ENCODE assay signal across 9 mouse cellular contexts in genomic region chr2:79498990-79499755, GRCm38 (mm10). TPM values are rescaled to one million over a fixed set of nuclear protein-coding genes. Genes with fewer than 3 reads are reported as not detected.
DNase-seq lines count a peak whose midpoint lies in the region; ATAC-seq and TF ChIP-seq lines count a peak whose summit lies in the region.
"Had no signal": no experiment of that assay in that cellular context is flagged by ENCODE, and none has a peak within 500 bp of the region (broad histone marks: within the 10 kb centered on the region; RNA-seq: fewer than 3 reads in every experiment).

No protein-coding gene starts in this region.

- H3K4me2 ChIP-seq in CH12.LX (ENCODE audit: insufficient read depth, low read depth, poor library complexity, severe bottlenecking) = peak overlapping the region; percentile 14; the same call in 1 of the 2 replicates
- H3K4me2 ChIP-seq in embryonic facial prominence, embryonic 14.5 days (ENCODE audit: low read depth, low read length) = no peak overlapping the region
- H3K4me2 ChIP-seq in neural tube, embryonic 15.5 days = no peak overlapping the region

- peak; percentile 82 for ATAC-seq in embryonic facial prominence, embryonic 14.5 days (ENCODE audit: low read depth)
- peak; percentile 90 for ATAC-seq in neural tube, embryonic 15.5 days (ENCODE audit: low FRiP score)

- peak; percentile 100 for TF ChIP-seq RAD21 in CH12.LX (IDR thresholded peaks at IDR 0.05; ENCODE audit: low read depth, low read length)

- no peaks in the 10 kb centered on the region for H3K9me3 ChIP-seq in CH12.LX (replicated peaks; ENCODE audit: low read length)
- no peaks in the 10 kb centered on the region for H3K9me3 ChIP-seq in embryonic facial prominence, embryonic 14.5 days (ENCODE audit: control insufficient read depth, low read length)
- no peaks in the 10 kb centered on the region for H3K9me3 ChIP-seq in neural tube, embryonic 15.5 days (replicated peaks)

- intact Hi-C loops in heart, postnatal 10 days (cut with DNase I) = loop anchor here (1.0 to 10.0 kb wide), 4 partner anchors 127 to 1450 kb away; no protein-coding TSS in a partner anchor

- H3K4me1 ChIP-seq in CH12.LX (ENCODE audit: control insufficient read depth in 1 of 2, insufficient read depth in 2 of 2) = peaks cover 3 to 13% of the 10 kb centered on the region in 2 experiments; a peak in 3 of 4 replicates
- H3K4me1 ChIP-seq in embryonic facial prominence, embryonic 14.5 days (ENCODE audit: control insufficient read depth, insufficient read depth, low read length) = no peaks in the 10 kb centered on the region
- H3K4me1 ChIP-seq in neural tube, embryonic 15.5 days = no peaks in the 10 kb centered on the region

- no peaks in the 10 kb centered on the region for H3K27me3 ChIP-seq in CH12.LX (replicated peaks)
- H3K27me3 ChIP-seq in embryonic facial prominence, embryonic 14.5 days (replicated peaks; ENCODE audit: control insufficient read depth, insufficient read depth, low read length) = no peaks in the 10 kb centered on the region
- no peaks in the 10 kb centered on the region for H3K27me3 ChIP-seq in neural tube, embryonic 15.5 days (replicated peaks)

- H3K9ac ChIP-seq in CH12.LX (ENCODE audit: insufficient read depth, low read depth) = no peak overlapping the region
- H3K9ac ChIP-seq in embryonic facial prominence, embryonic 14.5 days (ENCODE audit: low read depth, low read length) = no peak overlapping the region
- H3K9ac ChIP-seq in neural tube, embryonic 15.5 days (replicated peaks) = no peak overlapping the region

- in situ Hi-C loops in CH12.LX (cut with MboI; ENCODE audit: low pct_ligation_motif_present, low pct_unique_long_range_greater_than_20kb, low sequenced_read_pairs) = loop anchor here (5.0 kb wide), 2 partner anchors 127 to 542 kb away; no protein-coding TSS in a partner anchor

- no peak for TF ChIP-seq POLR2A in CH12.LX (IDR thresholded peaks at IDR 0.05; ENCODE audit: low read depth, low read length)

- peak; percentile 24 to 97; a peak in 2 of 4 replicates for TF ChIP-seq CTCF in CH12.LX (conservative IDR thresholded peaks at IDR 0.05 in 1 of 2, IDR thresholded peaks at IDR 0.05 in 1 of 2; ENCODE audit: low read depth in 2 of 2, low read length in 2 of 2)

- no peaks in the 10 kb centered on the region for H3K79me2 ChIP-seq in CH12.LX (replicated peaks; ENCODE audit: control insufficient read depth, extremely low read depth, insufficient read depth, poor library complexity, severe bottlenecking)

- 22% methylated on average over 10 of the region's 10 CpGs for WGBS in embryonic facial prominence, embryonic 14.5 days
- 25% methylated on average over 10 of the region's 10 CpGs for WGBS in neural tube, embryonic 15.5 days

- peak; percentile 92 for DNase-seq in CH12.LX (ENCODE audit: extremely low read depth)
- peak; percentile 63 for DNase-seq in adrenal gland, postnatal 25 days
- DNase-seq in embryonic facial prominence, embryonic 14.5 days (ENCODE audit: low spot score) = peak; percentile 91
- DNase-seq in heart, postnatal 10 days = peak; percentile 64 to 81
- DNase-seq in kidney, postnatal 36 days = peak; percentile 60 to 85
- DNase-seq in lung, adult 18-20 months = peak; percentile 32 to 39
- DNase-seq in thymus, postnatal 25 days = peak; percentile 40

- H3K4me3 ChIP-seq in CH12.LX (replicated peaks in 1 of 3; ENCODE audit: low read depth in 2 of 3, low read length in 2 of 3, poor library complexity in 1 of 3) = no peak overlapping the region
- H3K4me3 ChIP-seq in embryonic facial prominence, embryonic 14.5 days (ENCODE audit: low read depth, low read length) = no peak overlapping the region
- no peak overlapping the region for H3K4me3 ChIP-seq in neural tube, embryonic 15.5 days (replicated peaks)

- peak; percentile 56 for TF ChIP-seq EP300 in CH12.LX (IDR thresholded peaks at IDR 0.05; ENCODE audit: low read length)

- no peak overlapping the region for H3K27ac ChIP-seq in CH12.LX (ENCODE audit: insufficient read depth, low read depth)
- no peak overlapping the region for H3K27ac ChIP-seq in embryonic facial prominence, embryonic 14.5 days (replicated peaks; ENCODE audit: low read depth, low read length)
- no peak overlapping the region for H3K27ac ChIP-seq in neural tube, embryonic 15.5 days (replicated peaks)

- H3K36me3 ChIP-seq in CH12.LX (replicated peaks in 1 of 2; ENCODE audit: control insufficient read depth in 1 of 2, insufficient read depth in 1 of 2, low read length in 1 of 2) = no peaks in the 10 kb centered on the region
- H3K36me3 ChIP-seq in embryonic facial prominence, embryonic 14.5 days (ENCODE audit: control insufficient read depth, insufficient read depth, low read length) = no peaks in the 10 kb centered on the region
- H3K36me3 ChIP-seq in neural tube, embryonic 15.5 days = no peaks in the 10 kb centered on the region

- dilution Hi-C loops in CH12.LX (cut with MboI; ENCODE audit: extremely low pct_ligation_motif_present, extremely low pct_unique_long_range_greater_than_20kb, low sequenced_read_pairs) = no loop called here

TF ChIP-seq in CH12.LX, 34 proteins besides CTCF, POLR2A, EP300 and RAD21 (continues in another document):
- no peak for TF ChIP-seq CHD2 (IDR thresholded peaks at IDR 0.05; ENCODE audit: low read length)
- peak; percentile 72 for TF ChIP-seq IRF4 (IDR thresholded peaks at IDR 0.05; ENCODE audit: low read depth, low read length)
- TF ChIP-seq USF2 (conservative IDR thresholded peaks at IDR 0.05; ENCODE audit: low read depth, low read length) = no peak
- no peak for TF ChIP-seq JUN (IDR thresholded peaks at IDR 0.05; ENCODE audit: insufficient read depth, low read depth, low read length)
- TF ChIP-seq E2F4 (IDR thresholded peaks at IDR 0.05; ENCODE audit: insufficient replicate concordance, low read depth, low read length) = peak; percentile 28; the same call in 1 of the 2 replicates
- no peak; the same call in 1 of the 2 replicates for TF ChIP-seq ZMIZ1 (IDR thresholded peaks at IDR 0.05; ENCODE audit: low read depth, low read length)
- TF ChIP-seq MAFK (IDR thresholded peaks at IDR 0.05; ENCODE audit: insufficient replicate concordance, low read length) = peak; percentile 93
- no peak for TF ChIP-seq NELFE (IDR thresholded peaks at IDR 0.05; ENCODE audit: low read depth, low read length)
- no peak; the same call in 1 of the 2 replicates for TF ChIP-seq ELF1 (IDR thresholded peaks at IDR 0.05; ENCODE audit: low read depth, low read length)
- TF ChIP-seq GABPA (IDR thresholded peaks at IDR 0.05; ENCODE audit: insufficient replicate concordance, low read depth, low read length) = no peak
- TF ChIP-seq POLR2AphosphoS2 (IDR thresholded peaks at IDR 0.05; ENCODE audit: low read depth, low read length) = no peak
- TF ChIP-seq MYC (IDR thresholded peaks at IDR 0.05; ENCODE audit: low read depth, low read length) = peak; percentile 80
- peak; percentile 38; the same call in 1 of the 2 replicates for TF ChIP-seq MXI1 (IDR thresholded peaks at IDR 0.05; ENCODE audit: low read depth, low read length)
- TF ChIP-seq MEF2A (IDR thresholded peaks at IDR 0.05; ENCODE audit: borderline replicate concordance, low read depth, low read length) = peak; percentile 72
- peak; percentile 53 for TF ChIP-seq HCFC1 (IDR thresholded peaks at IDR 0.05; ENCODE audit: low read depth, low read length)
- TF ChIP-seq TCF12 (IDR thresholded peaks at IDR 0.05; ENCODE audit: low read depth, low read length) = peak; percentile 58
- no peak for TF ChIP-seq TBP (conservative IDR thresholded peaks at IDR 0.05; ENCODE audit: low read depth, low read length)
- TF ChIP-seq USF1 (IDR thresholded peaks at IDR 0.05; ENCODE audit: low read depth, low read length) = no peak
- peak; percentile 41; the same call in 1 of the 2 replicates for TF ChIP-seq JUND (conservative IDR thresholded peaks at IDR 0.05; ENCODE audit: low read depth, low read length)
- peak; percentile 95 for TF ChIP-seq MAX (IDR thresholded peaks at IDR 0.05; ENCODE audit: low read length)
- no peak for TF ChIP-seq ZKSCAN1 (IDR thresholded peaks at IDR 0.05; ENCODE audit: borderline replicate concordance, low read depth, low read length)
- peak; percentile 79 for TF ChIP-seq ZNF384 (IDR thresholded peaks at IDR 0.05; ENCODE audit: low read depth, low read length)
- TF ChIP-seq SMC3 (IDR thresholded peaks at IDR 0.05; ENCODE audit: low read depth, low read length) = peak; percentile 98
- peak; percentile 20; the same call in 1 of the 2 replicates for TF ChIP-seq ETS1 (conservative IDR thresholded peaks at IDR 0.05; ENCODE audit: low read depth, low read length)
- peak; percentile 77 for TF ChIP-seq SIN3A (IDR thresholded peaks at IDR 0.05; ENCODE audit: low read length)
- TF ChIP-seq NRF1 (IDR thresholded peaks at IDR 0.05; ENCODE audit: low read depth, low read length) = peak; percentile 35; the same call in 1 of the 2 replicates
- TF ChIP-seq UBTF (IDR thresholded peaks at IDR 0.05; ENCODE audit: low read depth, low read length) = no peak
- TF ChIP-seq CHD1 (IDR thresholded peaks at IDR 0.05; ENCODE audit: low read depth, low read length) = no peak
- TF ChIP-seq RCOR1 (conservative IDR thresholded peaks at IDR 0.05; ENCODE audit: low read depth, low read length) = peak; percentile 51; the same call in 1 of the 2 replicates
- TF ChIP-seq ZC3H11A (IDR thresholded peaks at IDR 0.05; ENCODE audit: low read depth, low read length) = peak; percentile 91
- TF ChIP-seq BHLHE40 (IDR thresholded peaks at IDR 0.05; ENCODE audit: low read depth, low read length) = no peak
- TF ChIP-seq MAZ (IDR thresholded peaks at IDR 0.05; ENCODE audit: low read depth, low read length) = 0 out of 2 replicates have a peak, but pooled peaks have one; percentile 48
- TF ChIP-seq KAT2A (IDR thresholded peaks at IDR 0.05; ENCODE audit: insufficient replicate concordance, low read length) = no peak

RNA-seq across cellular contexts. Expression of gene Cerkl, which starts 42.6 kb away (rescaled TPM):
- 16.6 and 19.6 TPM in 2 replicates for total RNA-seq in CH12.LX (2012; rRNA removed)
- 10.9 and 12.2 TPM in 2 replicates for total RNA-seq in CH12.LX (2014; rRNA removed)
- 15.6 and 18.1 TPM in 2 replicates for polyA plus RNA-seq in CH12.LX (2012; ENCODE audit: insufficient read length, low read depth)
- total RNA-seq in adrenal gland, postnatal 25 days (2021) = 1.8 and 2.1 TPM in 2 replicates
- 0.88 and 1.2 TPM in 2 replicates for polyA plus RNA-seq in embryonic facial prominence, embryonic 14.5 days (2014; fragmentation: Nextera tagmentation; extraction: Ambion mirVana)
- 1 to 10 TPM; 1.2 to 1.5 TPM for total RNA-seq in heart, postnatal 10 days (2021)
- 0.69 and 2.0 TPM in 2 replicates for polyA plus RNA-seq in neural tube, embryonic 15.5 days (2015; fragmentation: Nextera tagmentation; extraction: Ambion mirVana)

RNA-seq across cellular contexts. Expression of gene Neurod1, which starts 42.6 kb away (rescaled TPM):
- total RNA-seq in CH12.LX (2012; rRNA removed) = not detected in 2 replicates
- not detected in 2 replicates for total RNA-seq in CH12.LX (2014; rRNA removed)
- not detected in 2 replicates for polyA plus RNA-seq in CH12.LX (2012; ENCODE audit: insufficient read length, low read depth)
- not detected in 2 replicates for total RNA-seq in adrenal gland, postnatal 25 days (2021)
- 4.2 and 5.0 TPM in 2 replicates for polyA plus RNA-seq in embryonic facial prominence, embryonic 14.5 days (2014; fragmentation: Nextera tagmentation; extraction: Ambion mirVana)
- not detected for total RNA-seq in heart, postnatal 10 days (2021)
- polyA plus RNA-seq in neural tube, embryonic 15.5 days (2015; fragmentation: Nextera tagmentation; extraction: Ambion mirVana) = 11.0 and 16.9 TPM in 2 replicates
- polyA plus RNA-seq: gonadal fat pad, adult 2 months had no signal

Comparison
In these comparisons a context has a peak if more than half of its experiments do, and no peak if none do; other contexts are left out.
1. DNase-seq: peak in every context shown above with its lines; median percentile 92 in CH12.LX; 91 in embryonic facial prominence, embryonic 14.5 days; 72 in heart, postnatal 10 days; 72 in kidney, postnatal 36 days; 63 in adrenal gland, postnatal 25 days; 40 in thymus, postnatal 25 days; 36 in lung, adult 18-20 months.